Mouse (Mus musculus) embryo, embryonic 10 days (tissue): ENCODE measurements around the gene Mgst1.

Experiments
- DNase-seq: peaks from one replicate; pipeline ENCODE4 v3.0.0-alpha.2; 2015; ENCODE audit warnings: low spot score

The Mgst1 gene

GRCm38 (mm10) chr6:138139930-138140329 is at the start of gene Mgst1:
Gene Mgst1, plus strand, starts transcription at chr6:138140316.
- DNase-seq: peak; percentile 21

GRCm38 (mm10) chr6:138092432-138092831 is 47.7 kb upstream of the Mgst1 start:
- DNase-seq: no peak

GRCm38 (mm10) chr6:138095060-138095459 is 45.1 kb upstream of the Mgst1 start:
- no peak for DNase-seq

- DNase-seq: no peak
Observed at GRCm38 (mm10) chr6:138099646-138100045, 40.5 kb upstream of the Mgst1 start.

DNA sequence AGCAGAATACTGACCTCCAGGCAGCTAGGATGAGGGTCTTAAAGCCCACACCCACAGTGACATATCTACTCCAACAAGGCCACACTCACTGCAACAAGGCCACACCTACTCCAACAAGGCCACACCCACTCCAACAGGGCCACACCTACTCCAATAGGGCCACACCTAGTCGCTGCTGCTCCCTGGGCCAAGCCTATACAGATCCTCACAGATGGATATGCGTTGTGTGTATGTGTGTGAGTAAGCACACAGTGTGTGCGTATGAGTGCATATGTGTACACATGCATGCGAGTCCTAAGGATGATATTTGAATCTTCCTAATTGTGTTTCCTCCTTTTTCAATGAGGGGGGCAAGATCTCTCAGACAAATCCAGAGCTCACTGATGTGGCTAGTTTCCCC is 38.3 kb upstream of the Mgst1 start:
- DNase-seq: no peak

- DNase-seq: no peak
Observed at GRCm38 (mm10) chr6:138102940-138103339, 37.2 kb upstream of the Mgst1 start.

GRCm38 (mm10) chr6:138104559-138104958 is 35.6 kb upstream of the Mgst1 start:
- no peak for DNase-seq

DNA sequence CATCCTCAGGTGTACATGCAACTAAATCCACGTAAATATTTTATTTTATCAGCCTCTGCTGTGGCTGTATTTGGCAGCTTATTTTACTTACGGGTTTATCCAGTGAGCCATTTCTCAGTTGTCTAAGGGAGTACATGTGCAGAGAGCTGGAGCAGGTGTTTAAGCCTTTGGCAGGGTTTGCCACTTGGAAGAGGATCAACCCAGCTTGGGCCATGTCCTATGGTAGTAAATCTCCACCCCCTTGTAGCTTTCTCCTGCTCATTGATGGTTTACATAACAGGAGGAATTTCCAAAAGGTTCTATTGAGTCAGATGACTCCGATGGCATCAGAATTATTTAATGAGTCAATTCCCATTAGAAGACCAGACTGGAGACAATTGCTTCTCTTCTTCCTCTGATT is 22.6 kb upstream of the Mgst1 start:
- no peak for DNase-seq

GRCm38 (mm10) chr6:138128392-138129335 is 11.5 kb upstream of the Mgst1 start:
- DNase-seq: no peak

- DNase-seq: no peak
Observed at GRCm38 (mm10) chr6:138130541-138130940, 9.6 kb upstream of the Mgst1 start.

- DNase-seq: peak; percentile 84
Observed at GRCm38 (mm10) chr6:138140336-138140735, 220 bp downstream of the Mgst1 start.

GRCm38 (mm10) chr6:138141111-138141592 is 1.0 kb downstream of the Mgst1 start:
- DNase-seq: no peak

GRCm38 (mm10) chr6:138142604-138143003 is 2.5 kb downstream of the Mgst1 start:
- DNase-seq: no peak

DNA sequence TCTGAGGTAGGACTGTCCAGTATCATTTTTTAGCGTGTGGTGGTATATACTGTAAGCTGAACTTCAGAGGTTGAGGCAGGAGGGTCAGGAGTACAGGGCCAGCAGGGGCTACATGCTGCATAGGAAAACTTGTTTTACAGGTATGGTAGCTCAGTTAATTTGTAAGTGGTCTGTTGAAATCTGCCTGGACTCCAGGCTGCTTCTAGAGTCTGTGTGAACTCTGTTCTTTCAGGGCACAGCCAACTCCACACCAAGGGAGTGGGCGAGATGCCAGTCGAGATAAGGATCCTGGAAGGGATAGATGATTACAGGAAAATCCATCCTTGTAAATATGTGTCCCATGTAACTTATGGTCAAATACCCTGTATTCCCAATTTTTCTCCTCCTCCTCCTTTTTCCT is 3.3 kb downstream of the Mgst1 start:
- no peak for DNase-seq

GRCm38 (mm10) chr6:138153111-138153510 is 13.0 kb downstream of the Mgst1 start:
- peak; percentile 85 for DNase-seq

GRCm38 (mm10) chr6:138163920-138164319 is 23.8 kb downstream of the Mgst1 start:
- peak; percentile 62 for DNase-seq

DNA sequence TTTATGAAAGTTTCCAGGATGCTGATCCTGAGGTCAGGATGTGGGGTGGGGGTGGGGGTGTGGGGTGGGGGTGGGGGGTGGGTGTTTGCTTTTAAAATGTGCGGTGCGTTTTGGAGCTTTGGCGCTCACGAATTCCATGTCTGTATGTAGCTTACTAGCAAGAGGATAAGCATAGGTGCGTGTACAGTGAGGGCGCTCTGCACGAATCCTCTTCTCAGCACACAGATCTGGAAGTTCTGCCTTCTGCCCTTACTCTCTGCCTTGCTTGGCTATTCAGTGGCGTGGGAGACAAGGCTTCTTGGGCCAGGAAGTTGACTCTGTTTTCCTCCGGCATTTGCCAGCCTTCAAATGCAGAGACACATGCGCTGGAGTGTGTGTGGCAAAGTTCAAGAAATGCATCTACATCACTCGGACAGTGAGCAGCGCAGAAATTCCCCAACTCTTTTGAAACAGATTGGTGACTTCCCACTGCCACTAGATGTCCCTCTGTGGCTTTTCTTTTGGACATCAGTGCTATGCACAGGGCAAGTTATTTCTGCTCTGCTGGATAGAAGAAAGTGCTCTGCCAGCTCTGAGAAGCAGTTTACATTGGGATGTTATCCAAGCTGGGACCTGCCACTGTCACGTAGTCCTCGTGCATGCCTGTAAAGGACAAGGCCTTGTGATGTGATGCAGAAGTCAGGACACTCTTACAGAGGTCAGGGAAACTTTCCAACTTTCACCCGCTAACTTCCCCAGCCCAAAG is 31.5 kb downstream of the Mgst1 start:
- peak; percentile 66 for DNase-seq
